ENCODE assay signal across 15 mouse cellular contexts in the genomic region with DNA sequence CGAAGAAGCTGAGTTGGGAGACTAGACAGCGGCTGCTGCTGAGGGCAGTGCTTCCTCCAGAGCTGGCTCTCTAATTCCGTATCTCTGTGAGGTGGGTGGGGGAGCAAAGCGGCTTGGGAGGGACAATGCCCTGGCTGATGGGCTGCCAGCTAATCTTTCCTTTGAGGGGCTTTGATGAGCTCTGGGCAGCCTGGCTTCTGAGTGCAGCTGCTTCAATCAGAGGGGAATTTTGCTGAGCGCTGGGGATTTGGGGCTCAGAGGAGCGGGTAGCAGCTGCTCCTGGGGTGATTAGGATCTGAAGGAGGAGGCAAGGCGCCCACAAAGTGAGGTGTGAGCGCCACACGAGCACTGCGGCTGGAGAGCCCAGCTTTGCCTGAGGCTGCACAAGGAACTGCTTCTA.
DNase-seq lines count a peak whose midpoint lies in the region; ATAC-seq and TF ChIP-seq lines count a peak whose summit lies in the region.
"Had no signal": no experiment of that assay in that cellular context is flagged by ENCODE, and none has a peak within 500 bp of the region (broad histone marks: within the 10 kb centered on the region; RNA-seq: fewer than 3 reads in every experiment).

No protein-coding gene starts in this region.

- 4% methylated on average over 10 of the region's 10 CpGs for WGBS in forebrain, embryonic 16.5 days
- WGBS in midbrain, embryonic 14.5 days: 2% methylated on average over 10 of the region's 10 CpGs
- WGBS in liver, postnatal 0 days (ENCODE audit: insufficient replicate concordance): 10% methylated on average over 10 of the region's 10 CpGs

- TF ChIP-seq CTCF in liver, postnatal 0 days (IDR thresholded peaks at IDR 0.05; ENCODE audit: low read depth): no peak

- ATAC-seq in forebrain, embryonic 16.5 days: peak; percentile 63
- ATAC-seq in midbrain, embryonic 14.5 days (ENCODE audit: low FRiP score, low TSS enrichment): peak; percentile 57; the same call in 1 of the 2 replicates
- ATAC-seq in liver, postnatal 0 days: no peak
- ATAC-seq: CD4-positive, CD25-positive, alpha-beta regulatory T cell, adult 4 months had no signal

- H3K4me2 ChIP-seq in forebrain, embryonic 16.5 days (ENCODE audit: low read length): no peak overlapping the region
- H3K4me2 ChIP-seq in midbrain, embryonic 14.5 days (ENCODE audit: low read length): peak overlapping the region; percentile 33; the same call in 1 of the 2 replicates
- no peak overlapping the region for H3K4me2 ChIP-seq in liver, postnatal 0 days (ENCODE audit: low read depth, low read length)
- H3K4me2 ChIP-seq: limb, embryonic 12.5 days; liver, embryonic 15.5 days; neural tube, embryonic 12.5 days had no signal

- no peaks in the 10 kb centered on the region for H3K27me3 ChIP-seq in forebrain, embryonic 16.5 days (replicated peaks; ENCODE audit: control insufficient read depth, insufficient read depth, low read length)
- H3K27me3 ChIP-seq in midbrain, embryonic 14.5 days (ENCODE audit: control insufficient read depth, insufficient read depth, low read length): no peaks in the 10 kb centered on the region
- H3K27me3 ChIP-seq in liver, postnatal 0 days (ENCODE audit: insufficient read depth, low read length): 0 out of 2 replicates have a peak, but pooled peaks cover 4% of the 10 kb centered on the region
- H3K27me3 ChIP-seq: liver, embryonic 15.5 days; neural tube, embryonic 12.5 days had no signal

- no peaks in the 10 kb centered on the region for H3K36me3 ChIP-seq in forebrain, embryonic 16.5 days (ENCODE audit: control insufficient read depth, insufficient read depth)
- no peaks in the 10 kb centered on the region for H3K36me3 ChIP-seq in midbrain, embryonic 14.5 days (ENCODE audit: control insufficient read depth, insufficient read depth, low read length)
- no peaks in the 10 kb centered on the region for H3K36me3 ChIP-seq in liver, postnatal 0 days (replicated peaks; ENCODE audit: insufficient read depth, low read length)
- H3K36me3 ChIP-seq: limb, embryonic 12.5 days; liver, embryonic 15.5 days; neural tube, embryonic 12.5 days had no signal

- H3K9ac ChIP-seq in forebrain, embryonic 16.5 days (replicated peaks; ENCODE audit: low read depth, low read length): no peak overlapping the region
- no peak overlapping the region; the same call in 1 of the 2 replicates for H3K9ac ChIP-seq in midbrain, embryonic 14.5 days (replicated peaks; ENCODE audit: low read length)
- H3K9ac ChIP-seq in liver, postnatal 0 days (replicated peaks): no peak overlapping the region
- H3K9ac ChIP-seq: limb, embryonic 12.5 days; liver, embryonic 15.5 days; neural tube, embryonic 12.5 days had no signal

- peak overlapping the region; percentile 50 for H3K27ac ChIP-seq in forebrain, embryonic 16.5 days (ENCODE audit: low read length)
- H3K27ac ChIP-seq in midbrain, embryonic 14.5 days (replicated peaks; ENCODE audit: low read depth, low read length): peak overlapping the region; percentile 74
- H3K27ac ChIP-seq in liver, postnatal 0 days (ENCODE audit: low read depth): no peak overlapping the region
- H3K27ac ChIP-seq: heart, adult 2 months; limb, embryonic 12.5 days; liver, embryonic 15.5 days; neural tube, embryonic 12.5 days had no signal

- H3K4me1 ChIP-seq in forebrain, embryonic 16.5 days (replicated peaks; ENCODE audit: control insufficient read depth, insufficient read depth, low read length): peaks cover 19% of the 10 kb centered on the region
- peaks cover 16% of the 10 kb centered on the region for H3K4me1 ChIP-seq in midbrain, embryonic 14.5 days (ENCODE audit: control insufficient read depth, insufficient read depth, low read length)
- H3K4me1 ChIP-seq in liver, postnatal 0 days (ENCODE audit: insufficient read depth): no peaks in the 10 kb centered on the region
- H3K4me1 ChIP-seq: limb, embryonic 12.5 days; liver, embryonic 15.5 days; neural tube, embryonic 12.5 days had no signal

- TF ChIP-seq EP300 in liver, postnatal 0 days (IDR thresholded peaks at IDR 0.05; ENCODE audit: low read depth): no peak

- DNase-seq in right cerebral cortex, postnatal 4 days: peak; percentile 20
- DNase-seq in right cerebral cortex, postnatal 36 days (ENCODE audit: low spot score in 2 of 2): no peak
- DNase-seq in midbrain, embryonic 14.5 days: peak; percentile 80
- no peak for DNase-seq in spleen, adult 18-20 months
- DNase-seq in liver, postnatal 0 days: no peak
- no peak for DNase-seq in layer of hippocampus, postnatal 25 days (ENCODE audit: extremely low spot score in 1 of 2, low spot score in 1 of 2)
- DNase-seq: adrenal gland, adult 8-10 months; cerebellum, adult 8-10 months; heart, adult 2 months; kidney, adult 9 months had no signal

- no peaks in the 10 kb centered on the region for H3K9me3 ChIP-seq in forebrain, embryonic 16.5 days (ENCODE audit: control insufficient read depth, low read length)
- no peaks in the 10 kb centered on the region for H3K9me3 ChIP-seq in midbrain, embryonic 14.5 days (ENCODE audit: control insufficient read depth, low read length)
- H3K9me3 ChIP-seq in liver, postnatal 0 days (ENCODE audit: low read length): no peaks in the 10 kb centered on the region
- H3K9me3 ChIP-seq: limb, embryonic 12.5 days; liver, embryonic 15.5 days; neural tube, embryonic 12.5 days had no signal

- H3K4me3 ChIP-seq in forebrain, embryonic 16.5 days (replicated peaks; ENCODE audit: low read length): no peak overlapping the region
- no peak overlapping the region for H3K4me3 ChIP-seq in midbrain, embryonic 14.5 days (replicated peaks; ENCODE audit: low read depth, low read length)
- H3K4me3 ChIP-seq in liver, postnatal 0 days (ENCODE audit: low read depth, low read length): no peak overlapping the region
- H3K4me3 ChIP-seq: heart, adult 2 months; limb, embryonic 12.5 days; liver, embryonic 15.5 days; neural tube, embryonic 12.5 days had no signal

Comparison
In these comparisons a context has a peak if more than half of its experiments do, and no peak if none do; other contexts are left out.
1. DNase-seq: peak in right cerebral cortex, postnatal 4 days (single experiment) and midbrain, embryonic 14.5 days (single experiment); none in right cerebral cortex, postnatal 36 days (0 of 2), spleen, adult 18-20 months (0 of 2), liver, postnatal 0 days (single experiment) and layer of hippocampus, postnatal 25 days (0 of 2).